Mouse (Mus musculus) heart, embryonic 16.5 days (tissue): ENCODE measurements at regions not wholly inside any gene's neighbourhood (a gene's known extent, or its start where the extent isn't known, plus 50 kb on each side); places are given as distances from the start of the nearest gene placed in this dataset.

Experiments used
- ATAC-seq: fragments of 200-750 bp; cut with Nextera tagmentation; replicated peaks from 2 replicates; pipeline ENCODE4 v1.8.0; 2017; ENCODE audit warnings: moderate number of reproducible peaks; ENCODE audit not compliant: insufficient read depth, low FRiP score; ENCODE audit errors: extremely low read depth
- H3K27ac ChIP-seq: fragments of 300-500 bp; sonication (generic); 2 replicates; pipeline ENCODE4 v1.5.1; 2014; ENCODE audit warnings: mild to moderate bottlenecking, low read length, control low read depth, moderate library complexity
- H3K27me3 ChIP-seq: fragments of 300-500 bp; sonication (generic); 2 replicates; pipeline ENCODE4 v1.6.1; 2014; ENCODE audit warnings: low read length, mixed read lengths; ENCODE audit not compliant: control insufficient read depth, insufficient read depth
- H3K36me3 ChIP-seq: fragments of 300-500 bp; sonication (generic); 2 replicates; pipeline ENCODE4 v1.6.1; 2014; ENCODE audit not compliant: control insufficient read depth, insufficient read depth
- H3K4me1 ChIP-seq: fragments of 300-500 bp; sonication (generic); 2 replicates; pipeline ENCODE4 v1.6.1; 2014; ENCODE audit warnings: low read length, mixed read lengths; ENCODE audit not compliant: control insufficient read depth, insufficient read depth
- H3K4me2 ChIP-seq: fragments of 300-500 bp; sonication (generic); 2 replicates; pipeline ENCODE4 v1.6.1; 2014; ENCODE audit warnings: low read depth, mild to moderate bottlenecking, control low read depth, low read length
- H3K4me3 ChIP-seq: fragments of 300-500 bp; sonication (generic); 2 replicates; pipeline ENCODE4 v1.5.1; 2014; ENCODE audit warnings: mild to moderate bottlenecking, control low read depth, low read length
- H3K9ac ChIP-seq: fragments of 300-500 bp; sonication (generic); 2 replicates; pipeline ENCODE4 v1.6.1; 2014; ENCODE audit warnings: low read length, control low read depth
- H3K9me3 ChIP-seq: fragments of 300-500 bp; sonication (generic); replicated peaks from 2 replicates; pipeline ENCODE4 v1.6.1; 2016; ENCODE audit warnings: low read length; ENCODE audit not compliant: control insufficient read depth
- WGBS: fragments of 180-500 bp; shearing (Covaris S2); extraction: QIAGEN DNeasy Blood & Tissue Kit; methylation state at CpG from one replicate; pipeline ENCODE4 v1.1.7; 2014; 5-methylcytosine and 5-hydroxymethylcytosine counted together

- peak; percentile 39; the same call in 1 of the 2 replicates for ATAC-seq
- Histone ChIP-seq H3K36me3 (no peaks in the 10 kb centered on the region), H3K9me3 (no peaks in the 10 kb centered on the region), H3K27ac (0 out of 2 replicates have a peak overlapping the region, but pooled peaks have one; percentile 7), H3K27me3 (no peaks in the 10 kb centered on the region), H3K4me1 (peaks cover 9% of the 10 kb centered on the region), H3K4me3 (no peak overlapping the region), H3K4me2 (no peak overlapping the region), H3K9ac (0 out of 2 replicates have a peak overlapping the region, but pooled peaks have one; percentile 8)
- 41% methylated on average over 10 of the region's 10 CpGs for WGBS
Measured at GRCm38 (mm10) chr9:49959987-49960386, 161.3 kb upstream of the Ncam1 start.

GRCm38 (mm10) chr9:49958890-49959289 is 160.2 kb upstream of the Ncam1 start:
- no peaks in the 10 kb centered on the region for H3K9me3 ChIP-seq
- 76% methylated on average over 3 of the region's 3 CpGs for WGBS
- ATAC-seq: no peak
- H3K27ac ChIP-seq: no peak overlapping the region
- H3K36me3 ChIP-seq: no peaks in the 10 kb centered on the region
- no peak overlapping the region for H3K4me2 ChIP-seq
- peaks cover 9% of the 10 kb centered on the region for H3K4me1 ChIP-seq
- no peak overlapping the region for H3K9ac ChIP-seq
- H3K4me3 ChIP-seq: no peak overlapping the region
- no peaks in the 10 kb centered on the region for H3K27me3 ChIP-seq

DNA sequence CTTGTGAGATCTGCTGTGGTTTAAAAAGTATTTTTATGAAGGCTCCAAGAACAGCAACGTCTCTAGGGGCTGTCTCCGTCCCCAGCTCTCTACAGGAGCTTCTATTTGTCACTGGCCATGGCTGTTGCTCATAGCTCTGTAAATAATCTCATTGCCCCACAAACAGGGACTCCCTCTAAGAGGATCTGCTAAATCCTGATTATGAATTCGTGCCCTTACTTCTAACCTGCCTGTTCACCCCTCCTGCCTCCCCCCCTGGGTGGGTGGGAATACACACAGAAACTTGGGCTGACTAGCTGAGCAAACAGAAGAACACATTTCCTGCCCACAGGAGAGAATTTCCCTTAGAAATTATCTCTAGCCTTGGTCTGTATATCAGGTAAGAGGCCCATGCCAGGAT is 155.9 kb upstream of the Ncam1 start:
- no peak for ATAC-seq
- H3K4me1 ChIP-seq: no peaks in the 10 kb centered on the region
- 55% methylated on average over 3 of the region's 3 CpGs for WGBS

GRCm38 (mm10) chr9:49950321-49950720 is 151.6 kb upstream of the Ncam1 start:
- no peaks in the 10 kb centered on the region for H3K4me1 ChIP-seq
- no peak overlapping the region for H3K9ac ChIP-seq
- no peaks in the 10 kb centered on the region for H3K27me3 ChIP-seq
- no peak for ATAC-seq
- no peak overlapping the region for H3K27ac ChIP-seq
- H3K4me3 ChIP-seq: no peak overlapping the region
- no peaks in the 10 kb centered on the region for H3K36me3 ChIP-seq
- WGBS: 71% methylated on average over 5 of the region's 5 CpGs
- peaks cover 4% of the 10 kb centered on the region; the same call in 1 of the 2 replicates for H3K9me3 ChIP-seq
- H3K4me2 ChIP-seq: no peak overlapping the region

More for the DNA sequence above, 155.9 kb upstream of the Ncam1 start:
- H3K9me3 ChIP-seq: peaks cover 4% of the 10 kb centered on the region; the same call in 1 of the 2 replicates
- no peak overlapping the region for H3K4me3 ChIP-seq
- H3K9ac ChIP-seq: no peak overlapping the region
- H3K27me3 ChIP-seq: no peaks in the 10 kb centered on the region
- no peak overlapping the region for H3K27ac ChIP-seq
- H3K36me3 ChIP-seq: no peaks in the 10 kb centered on the region
- H3K4me2 ChIP-seq: no peak overlapping the region

GRCm38 (mm10) chr9:49948546-49948945 is 149.8 kb upstream of the Ncam1 start:
- no peak overlapping the region for H3K4me3 ChIP-seq
- H3K27me3 ChIP-seq: no peaks in the 10 kb centered on the region
- no peak for ATAC-seq
- no peaks in the 10 kb centered on the region for H3K36me3 ChIP-seq
- 88% methylated on average over 4 of the region's 4 CpGs for WGBS
- H3K4me1 ChIP-seq: no peaks in the 10 kb centered on the region
- H3K9ac ChIP-seq: no peak overlapping the region
- no peak overlapping the region for H3K4me2 ChIP-seq
- H3K27ac ChIP-seq: no peak overlapping the region
- H3K9me3 ChIP-seq: peaks cover 4% of the 10 kb centered on the region; the same call in 1 of the 2 replicates

DNA sequence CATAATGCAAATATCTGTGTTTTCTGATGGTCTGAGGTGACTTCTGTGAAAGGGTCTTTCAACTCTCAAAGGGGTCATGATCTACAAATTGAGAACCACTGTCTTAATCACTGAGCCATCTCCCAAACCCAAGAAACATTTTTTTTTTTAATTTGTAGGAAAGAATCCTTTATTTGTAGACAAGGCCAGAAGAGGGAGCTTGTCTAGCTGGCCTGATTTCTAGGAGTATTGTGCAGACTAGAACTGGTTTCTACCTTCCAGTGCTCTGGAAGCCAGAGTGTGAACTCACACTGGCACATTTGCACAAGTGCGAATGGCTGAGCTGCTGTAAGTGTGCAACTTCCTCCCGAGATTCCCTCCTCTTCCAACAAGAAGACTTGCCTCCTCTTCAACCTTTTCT is 148.1 kb upstream of the Ncam1 start:
- Histone ChIP-seq H3K36me3 (no peaks in the 10 kb centered on the region), H3K9ac (no peak overlapping the region), H3K4me3 (no peak overlapping the region), H3K27ac (no peak overlapping the region), H3K9me3 (peaks cover 2% of the 10 kb centered on the region; the same call in 1 of the 2 replicates), H3K27me3 (no peaks in the 10 kb centered on the region), H3K4me1 (no peaks in the 10 kb centered on the region), H3K4me2 (no peak overlapping the region)
- ATAC-seq: no peak
- WGBS: 61% methylated on average over 2 of the region's 2 CpGs

- no peaks in the 10 kb centered on the region for H3K36me3 ChIP-seq
- H3K4me3 ChIP-seq: no peak overlapping the region
- no peak for ATAC-seq
- WGBS: 39% methylated on average over 9 of the region's 9 CpGs
- H3K4me2 ChIP-seq: no peak overlapping the region
- H3K4me1 ChIP-seq: peaks cover 2% of the 10 kb centered on the region; the same call in 1 of the 2 replicates
- H3K9ac ChIP-seq: no peak overlapping the region
- H3K9me3 ChIP-seq: no peaks in the 10 kb centered on the region
- H3K27ac ChIP-seq: no peak overlapping the region
- no peaks in the 10 kb centered on the region for H3K27me3 ChIP-seq
Measured at GRCm38 (mm10) chr9:49935555-49936376, 137.0 kb upstream of the Ncam1 start.

DNA sequence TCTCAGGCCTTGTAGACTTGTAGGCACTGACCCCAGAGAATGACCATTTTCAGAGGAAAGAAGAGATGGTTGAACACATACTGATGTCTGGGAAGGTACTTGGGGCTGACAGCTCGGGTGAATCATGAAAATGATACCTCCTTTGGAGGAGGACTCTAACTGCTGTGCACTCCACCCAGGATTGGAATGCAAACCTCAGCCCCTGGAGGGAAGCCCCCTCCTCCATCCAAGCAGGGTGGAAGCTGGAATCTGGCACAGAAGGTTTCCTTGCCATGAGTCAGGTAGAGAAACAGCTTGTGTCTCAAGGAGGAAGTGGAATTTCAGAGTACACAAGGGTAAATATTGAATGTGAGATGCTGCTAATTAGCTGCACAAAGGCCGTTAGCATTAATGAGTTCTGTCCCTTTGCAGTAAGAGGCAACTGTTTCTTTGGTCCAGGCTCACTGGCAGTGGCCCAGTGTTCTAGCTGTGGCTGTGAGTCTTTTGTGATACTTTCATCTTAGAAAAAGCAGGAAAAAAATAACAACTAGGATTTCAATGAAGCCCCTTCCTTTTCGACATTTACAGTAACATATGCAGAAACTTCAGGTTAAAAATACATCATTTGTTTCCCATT is 129.4 kb upstream of the Ncam1 start:
- Histone ChIP-seq H3K4me2 (no peak overlapping the region), H3K36me3 (no peaks in the 10 kb centered on the region), H3K9me3 (no peaks in the 10 kb centered on the region), H3K27me3 (no peaks in the 10 kb centered on the region), H3K4me3 (no peak overlapping the region), H3K27ac (no peak overlapping the region), H3K9ac (no peak overlapping the region), H3K4me1 (peaks cover 18% of the 10 kb centered on the region)
- 69% methylated on average over 3 of the region's 3 CpGs for WGBS
- no peak for ATAC-seq

GRCm38 (mm10) chr9:49927281-49927680 is 128.6 kb upstream of the Ncam1 start:
- H3K9me3 ChIP-seq: no peaks in the 10 kb centered on the region
- no peak overlapping the region for H3K27ac ChIP-seq
- H3K4me1 ChIP-seq: peaks cover 25% of the 10 kb centered on the region
- no peak overlapping the region for H3K4me2 ChIP-seq
- no peak overlapping the region for H3K4me3 ChIP-seq
- no peaks in the 10 kb centered on the region for H3K27me3 ChIP-seq
- 41% methylated on average over 1 of the region's 1 CpGs for WGBS
- no peak for ATAC-seq
- no peak overlapping the region for H3K9ac ChIP-seq
- H3K36me3 ChIP-seq: no peaks in the 10 kb centered on the region
